Mouse (Mus musculus) liver, embryonic 16.5 days (tissue): ENCODE measurements around the gene Paxip1. TPM values are rescaled to one million over a fixed set of nuclear protein-coding genes. Genes with fewer than 3 reads are reported as not detected.

ENCODE experiments used
- ATAC-seq: fragments of 200-750 bp; cut with Nextera tagmentation; 2 replicates; pipeline ENCODE4 v1.8.0; 2017; ENCODE audit warnings: low read depth, mild to moderate bottlenecking, moderate number of reproducible peaks, moderate library complexity
- H3K27ac ChIP-seq: fragments of 300-500 bp; sonication (generic); 2 replicates; pipeline ENCODE4 v1.5.1; 2014; ENCODE audit warnings: mild to moderate bottlenecking, low read length
- H3K27me3 ChIP-seq: fragments of 300-500 bp; sonication (generic); 2 replicates; pipeline ENCODE4 v1.6.1; 2014; ENCODE audit warnings: low read depth, low read length, mixed read lengths; ENCODE audit not compliant: control insufficient read depth, insufficient read depth
- H3K36me3 ChIP-seq: fragments of 300-500 bp; sonication (generic); 2 replicates; pipeline ENCODE4 v1.6.1; 2014; ENCODE audit warnings: mild to moderate bottlenecking; ENCODE audit not compliant: control insufficient read depth, insufficient read depth
- H3K4me1 ChIP-seq: fragments of 300-500 bp; sonication (generic); 2 replicates; pipeline ENCODE4 v1.6.1; 2014; ENCODE audit warnings: low read depth, low read length, mixed read lengths; ENCODE audit not compliant: control insufficient read depth
- H3K4me2 ChIP-seq: fragments of 300-500 bp; sonication (generic); 2 replicates; pipeline ENCODE4 v1.6.1; 2014; ENCODE audit warnings: low read depth, low read length, mixed read lengths
- H3K4me3 ChIP-seq: fragments of 300-500 bp; sonication (generic); 2 replicates; pipeline ENCODE4 v1.5.1; 2014; ENCODE audit warnings: low read depth, mild to moderate bottlenecking, low read length
- H3K9ac ChIP-seq: fragments of 300-500 bp; sonication (generic); 2 replicates; pipeline ENCODE4 v1.6.1; 2014; ENCODE audit warnings: low read depth, low read length
- H3K9me3 ChIP-seq: fragments of 300-500 bp; sonication (generic); replicated peaks from 2 replicates; pipeline ENCODE4 v1.6.1; 2016; ENCODE audit warnings: low read length; ENCODE audit not compliant: control insufficient read depth
- WGBS: fragments of 180-500 bp; shearing (Covaris S2); extraction: QIAGEN DNeasy Blood & Tissue Kit; methylation state at CpG from one replicate; pipeline ENCODE4 v1.1.7; 2014; ENCODE audit not compliant: insufficient replicate concordance; 5-methylcytosine and 5-hydroxymethylcytosine counted together
- polyA plus RNA-seq: library from polyadenylated mRNA; unstranded; fragments of >200 nt; fragmentation: Nextera tagmentation; extraction: Ambion mirVana; gene quantifications from 2 replicates; pipeline ENCODE4 v1.2.1, GENCODE M21; 2015

The Paxip1 gene
- polyA plus RNA-seq, 1 experiment from 2014 or later, result 17.2 TPM

DNA sequence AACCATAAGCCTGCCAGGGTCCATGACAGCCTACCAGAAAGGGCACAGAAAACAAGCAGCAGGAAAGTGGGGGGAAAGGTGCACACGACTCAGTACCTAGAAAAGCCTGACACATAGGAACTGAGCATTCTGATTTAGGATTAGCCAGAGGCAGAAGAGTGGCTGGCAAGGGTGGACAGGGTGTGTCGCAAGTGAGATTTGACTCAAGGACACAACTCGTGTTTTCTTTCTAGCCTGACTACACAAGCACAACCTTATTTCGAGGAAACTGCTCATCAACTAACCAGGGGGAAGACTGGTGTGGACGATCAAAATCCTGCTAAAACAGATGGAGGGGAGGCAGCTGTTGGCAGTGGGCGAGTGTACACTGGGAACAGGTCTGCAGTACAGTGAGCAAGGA, 52.3 kb downstream of the Paxip1 start:
- Histone ChIP-seq H3K4me2 (no peak overlapping the region), H3K4me1 (no peaks in the 10 kb centered on the region), H3K27ac (no peak overlapping the region), H3K9ac (no peak overlapping the region), H3K9me3 (no peaks in the 10 kb centered on the region), H3K27me3 (no peaks in the 10 kb centered on the region), H3K4me3 (no peak overlapping the region), H3K36me3 (peaks cover 23% of the 10 kb centered on the region)
- no peak for ATAC-seq
- WGBS, result 61% methylated on average over 6 of the region's 6 CpGs

DNA sequence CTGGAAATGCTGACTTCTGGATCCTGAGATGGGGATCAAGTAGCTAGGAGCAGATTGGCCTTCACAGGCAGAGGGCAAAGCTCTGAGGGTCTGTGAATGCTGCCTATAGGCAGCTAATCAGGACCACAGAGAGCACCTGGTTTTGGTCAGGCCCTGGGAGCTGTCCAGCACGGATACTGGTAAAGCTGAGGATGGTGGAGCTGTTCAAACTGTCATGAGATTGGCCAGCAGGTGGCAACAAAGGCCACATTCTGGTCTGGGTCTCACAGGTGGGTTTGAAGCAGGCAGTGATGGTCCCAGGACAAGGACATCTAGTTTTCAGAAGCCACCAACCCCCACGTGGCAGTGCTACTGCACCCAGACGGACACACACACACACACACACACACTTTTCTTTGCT, 54.3 kb downstream of the Paxip1 start:
- no peaks in the 10 kb centered on the region for H3K4me1 ChIP-seq
- peak; percentile 53 for ATAC-seq

DNA sequence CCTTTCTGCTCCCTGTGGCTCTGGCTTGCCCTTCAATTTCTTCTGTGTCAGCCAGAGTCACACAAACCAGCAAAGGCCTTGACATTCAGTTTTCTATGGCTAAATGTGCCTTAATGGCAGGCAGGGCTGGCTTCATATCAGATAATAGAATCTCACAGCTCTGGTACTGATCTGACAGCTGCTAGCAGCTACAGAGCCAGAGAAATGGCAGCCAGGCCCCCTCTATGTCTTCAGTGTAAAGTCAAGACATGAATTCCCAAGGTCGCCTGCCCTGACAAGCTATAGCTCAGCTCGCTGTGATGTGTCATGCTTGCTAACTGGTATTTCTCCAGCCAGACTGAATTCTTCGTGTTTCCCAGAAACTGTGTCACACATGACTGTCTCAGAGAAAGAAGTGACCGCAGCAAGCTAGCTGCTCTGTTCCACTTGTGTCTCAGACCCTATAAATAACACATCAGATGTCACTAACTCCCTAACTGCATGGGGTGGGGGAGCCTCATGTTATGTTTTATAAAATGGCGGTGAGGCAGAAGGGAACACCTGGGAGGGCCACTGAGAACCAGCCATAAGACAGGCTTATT, 59.1 kb downstream of the Paxip1 start:
- Histone ChIP-seq H3K36me3 (no peaks in the 10 kb centered on the region), H3K4me2 (no peak overlapping the region), H3K27me3 (no peaks in the 10 kb centered on the region), H3K4me1 (no peaks in the 10 kb centered on the region), H3K27ac (no peak overlapping the region), H3K9ac (no peak overlapping the region), H3K9me3 (no peaks in the 10 kb centered on the region), H3K4me3 (no peak overlapping the region)
- no peak for ATAC-seq
- WGBS, result 56% methylated on average over 5 of the region's 5 CpGs

More for the DNA sequence above, 54.3 kb downstream of the Paxip1 start:
- WGBS, result 6% methylated on average over 3 of the region's 3 CpGs
- no peaks in the 10 kb centered on the region for H3K9me3 ChIP-seq
- H3K9ac ChIP-seq, result no peak overlapping the region
- H3K27ac ChIP-seq, result no peak overlapping the region
- H3K4me2 ChIP-seq, result no peak overlapping the region
- peaks cover 8% of the 10 kb centered on the region for H3K36me3 ChIP-seq
- no peaks in the 10 kb centered on the region for H3K27me3 ChIP-seq
- no peak overlapping the region for H3K4me3 ChIP-seq

DNA sequence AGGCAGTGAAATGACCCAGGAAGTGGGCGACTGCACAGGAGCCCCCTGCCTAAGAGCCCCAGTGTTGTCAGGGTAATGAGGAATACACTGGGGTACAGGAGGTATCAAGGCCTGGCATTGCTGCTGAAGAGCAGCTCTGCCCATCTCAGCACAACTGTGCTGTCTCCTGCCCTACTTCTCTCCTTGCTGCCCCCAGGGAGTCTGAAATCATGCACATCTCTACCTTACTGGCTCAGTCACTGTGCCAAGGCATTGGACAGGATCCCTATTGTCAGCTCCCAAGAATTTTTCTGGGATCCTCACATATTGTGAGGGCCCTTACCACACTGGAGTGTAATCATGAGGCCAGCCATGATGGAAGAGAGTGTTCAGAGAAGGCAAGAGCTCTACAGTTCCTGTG, 60.1 kb downstream of the Paxip1 start:
- Histone ChIP-seq H3K4me3 (no peak overlapping the region), H3K4me1 (no peaks in the 10 kb centered on the region), H3K9ac (no peak overlapping the region), H3K27ac (no peak overlapping the region), H3K9me3 (no peaks in the 10 kb centered on the region), H3K36me3 (no peaks in the 10 kb centered on the region), H3K27me3 (no peaks in the 10 kb centered on the region), H3K4me2 (no peak overlapping the region)
- no peak for ATAC-seq
- WGBS, result 43% methylated on average over 1 of the region's 1 CpGs

DNA sequence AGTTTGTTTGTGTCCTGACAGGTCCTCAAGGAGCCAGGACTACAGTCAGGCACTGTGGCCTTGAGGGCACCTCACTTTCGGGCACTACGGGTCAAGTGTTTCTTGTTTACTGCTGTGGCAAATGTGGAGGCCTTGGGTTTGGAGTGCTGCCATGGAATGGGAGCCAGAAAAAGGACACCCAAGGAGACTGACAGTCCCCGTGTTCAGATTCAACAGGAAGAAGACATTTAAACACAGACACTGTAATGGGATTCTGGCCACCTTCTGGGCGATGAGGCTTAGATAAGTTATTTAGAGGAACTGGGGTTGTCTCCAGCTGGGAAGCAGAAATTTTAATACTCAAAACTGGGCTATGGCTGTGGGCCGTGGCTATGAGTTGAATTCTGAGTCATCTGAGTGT, 60.8 kb downstream of the Paxip1 start:
- Histone ChIP-seq H3K4me1 (no peaks in the 10 kb centered on the region), H3K4me2 (no peak overlapping the region), H3K27me3 (no peaks in the 10 kb centered on the region), H3K27ac (no peak overlapping the region), H3K9me3 (no peaks in the 10 kb centered on the region), H3K4me3 (no peak overlapping the region), H3K36me3 (no peaks in the 10 kb centered on the region), H3K9ac (no peak overlapping the region)
- 44% methylated on average over 5 of the region's 5 CpGs for WGBS
- ATAC-seq, result no peak

DNA sequence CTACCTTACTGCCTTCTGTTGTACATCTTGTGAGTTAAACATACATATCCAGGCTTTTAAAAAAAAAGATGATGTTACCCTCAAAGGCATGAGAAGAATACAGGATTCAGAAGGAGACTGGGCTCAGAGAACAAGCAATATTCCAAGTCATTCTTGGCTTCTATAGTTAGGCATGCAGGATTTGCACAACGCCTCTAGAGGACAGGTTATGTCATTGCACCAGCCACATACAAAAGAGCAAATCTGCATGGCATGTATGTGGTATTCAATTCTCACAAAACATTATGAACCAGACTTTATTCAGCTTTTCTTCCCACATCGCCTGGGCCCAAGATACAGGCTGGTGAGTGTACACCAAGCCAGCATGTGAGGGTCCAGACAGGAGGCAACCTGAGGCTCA, 67.0 kb downstream of the Paxip1 start:
- no peak overlapping the region for H3K4me3 ChIP-seq
- 20% methylated on average over 2 of the region's 2 CpGs for WGBS
- H3K27me3 ChIP-seq, result no peaks in the 10 kb centered on the region
- H3K36me3 ChIP-seq, result no peaks in the 10 kb centered on the region
- no peaks in the 10 kb centered on the region for H3K4me1 ChIP-seq
- no peak overlapping the region for H3K4me2 ChIP-seq
- no peaks in the 10 kb centered on the region for H3K9me3 ChIP-seq
- H3K27ac ChIP-seq, result no peak overlapping the region
- ATAC-seq, result no peak
- no peak overlapping the region for H3K9ac ChIP-seq

DNA sequence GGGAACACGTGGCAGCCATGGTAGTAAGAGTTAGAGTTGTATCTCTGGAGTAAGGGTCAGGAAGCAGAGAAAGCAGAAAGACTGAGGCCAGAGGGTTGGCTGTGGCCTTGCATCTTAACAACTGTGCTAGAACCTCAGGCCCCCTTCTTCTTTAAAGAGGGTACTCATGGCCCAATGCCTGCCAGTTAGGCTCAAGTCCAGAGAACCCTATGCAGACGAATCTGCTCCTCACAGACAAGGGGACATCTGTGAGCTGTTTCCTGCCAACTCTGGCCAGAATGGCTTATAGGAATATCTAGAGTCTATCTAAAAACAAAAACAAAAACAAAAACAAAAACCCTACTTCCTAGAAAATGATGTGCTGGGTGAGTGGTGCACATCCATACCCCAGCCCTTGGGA, 72.2 kb downstream of the Paxip1 start:
- Histone ChIP-seq H3K4me2 (no peak overlapping the region), H3K9ac (no peak overlapping the region), H3K4me1 (no peaks in the 10 kb centered on the region), H3K4me3 (no peak overlapping the region), H3K27me3 (no peaks in the 10 kb centered on the region), H3K27ac (no peak overlapping the region), H3K36me3 (no peaks in the 10 kb centered on the region), H3K9me3 (no peaks in the 10 kb centered on the region)
- no peak for ATAC-seq
- 48% methylated on average over 2 of the region's 2 CpGs for WGBS

DNA sequence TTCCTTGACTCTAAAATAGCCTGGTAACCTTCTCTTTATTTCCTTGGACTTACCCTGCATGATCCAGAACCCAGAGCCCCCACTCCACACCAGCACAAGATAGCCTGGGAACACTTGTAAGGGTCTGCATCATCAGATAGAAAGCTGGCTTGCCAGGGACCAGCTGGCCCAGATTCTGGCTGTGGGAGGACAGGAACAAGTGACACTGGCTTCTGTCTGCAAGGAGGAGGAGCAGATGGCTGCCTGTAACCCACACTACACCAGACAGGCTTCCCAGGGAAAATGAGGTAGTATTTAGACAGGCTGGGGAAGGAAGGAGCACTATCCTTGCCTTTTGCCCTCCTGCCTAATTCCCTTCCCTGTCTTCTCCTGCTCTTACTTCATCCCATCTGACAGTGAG, 74.2 kb downstream of the Paxip1 start:
- Histone ChIP-seq H3K9ac (no peak overlapping the region), H3K4me2 (no peak overlapping the region), H3K4me3 (no peak overlapping the region), H3K4me1 (no peaks in the 10 kb centered on the region), H3K9me3 (no peaks in the 10 kb centered on the region), H3K27me3 (no peaks in the 10 kb centered on the region), H3K36me3 (no peaks in the 10 kb centered on the region), H3K27ac (no peak overlapping the region)
- ATAC-seq, result no peak

DNA sequence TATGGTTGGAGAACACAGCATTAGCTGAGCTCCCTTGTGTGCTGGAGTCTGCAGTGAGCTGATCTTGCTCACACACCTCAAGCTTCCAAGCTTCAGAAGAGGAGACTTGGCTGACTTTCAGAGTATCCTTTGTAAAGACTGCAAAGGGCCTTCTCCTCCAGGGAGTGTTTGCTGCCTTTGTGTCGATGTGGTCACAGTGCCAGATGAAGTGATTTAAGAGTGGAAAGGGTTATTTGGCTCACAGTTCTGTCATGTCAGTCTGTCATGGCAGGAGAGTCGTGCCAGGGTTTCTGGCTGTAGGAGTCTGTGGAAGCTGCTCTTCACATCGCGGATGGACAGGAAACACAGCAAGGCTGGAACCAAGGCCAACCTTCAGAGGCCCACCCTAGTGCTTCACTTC, 75.5 kb downstream of the Paxip1 start:
- H3K27ac ChIP-seq, result no peak overlapping the region
- no peaks in the 10 kb centered on the region for H3K9me3 ChIP-seq
- WGBS, result 62% methylated on average over 4 of the region's 4 CpGs
- no peaks in the 10 kb centered on the region for H3K4me1 ChIP-seq
- no peak overlapping the region for H3K9ac ChIP-seq
- no peak overlapping the region for H3K4me2 ChIP-seq
- no peaks in the 10 kb centered on the region for H3K36me3 ChIP-seq
- no peak for ATAC-seq
- no peak overlapping the region for H3K4me3 ChIP-seq
- H3K27me3 ChIP-seq, result no peaks in the 10 kb centered on the region
